Comparison of ENCODE assay signal across 9 mouse cellular contexts in genomic region chr11:96849145-96849544, GRCm38 (mm10). TPM values are rescaled to one million over a fixed set of nuclear protein-coding genes. Genes with fewer than 3 reads are reported as not detected.
DNase-seq lines count a peak whose midpoint lies in the region; ATAC-seq and TF ChIP-seq lines count a peak whose summit lies in the region.
"Not testable (repeated sequence)": the region's sequence is repeated elsewhere in the genome, so short reads cannot be mapped to it uniquely, and the experiment has no call there.
"Had no signal": no experiment of that assay in that cellular context is flagged by ENCODE, and none has a peak within 500 bp of the region (broad histone marks: within the 10 kb centered on the region; RNA-seq: fewer than 3 reads in every experiment).

No protein-coding gene starts in this region.

- WGBS in forebrain, embryonic 11.5 days = 79% methylated on average over 5 of the region's 5 CpGs
- 68% methylated on average over 5 of the region's 5 CpGs for WGBS in heart, embryonic 12.5 days
- WGBS in hindbrain, embryonic 15.5 days = 76% methylated on average over 5 of the region's 5 CpGs
- WGBS in kidney, postnatal 0 days = 71% methylated on average over 5 of the region's 5 CpGs
- 46% methylated on average over 5 of the region's 5 CpGs for WGBS in liver, embryonic 13.5 days (ENCODE audit: insufficient replicate concordance)
- WGBS in midbrain, embryonic 11.5 days = 78% methylated on average over 5 of the region's 5 CpGs
- WGBS in stomach, embryonic 15.5 days = 63% methylated on average over 5 of the region's 5 CpGs

- not testable (repeated sequence) for TF ChIP-seq CTCF in bone marrow macrophage, adult 2 months (IDR thresholded peaks at IDR 0.05; ENCODE audit: low read depth, low read length)
- peak; percentile 18; the same call in 1 of the 2 replicates for TF ChIP-seq CTCF in kidney, postnatal 0 days (IDR thresholded peaks at IDR 0.05; ENCODE audit: low read depth)

- not testable (repeated sequence) for H3K9ac ChIP-seq in forebrain, embryonic 11.5 days (ENCODE audit: low read length); hindbrain, embryonic 15.5 days; kidney, postnatal 0 days (ENCODE audit: low read depth, low read length); liver, embryonic 13.5 days; midbrain, embryonic 11.5 days (ENCODE audit: low read length); stomach, embryonic 15.5 days
- peak overlapping the region; percentile 93; the same call in 1 of the 2 replicates for H3K9ac ChIP-seq in heart, embryonic 12.5 days

- not testable (repeated sequence) for TF ChIP-seq POLR2A in bone marrow macrophage, adult 2 months (IDR thresholded peaks at IDR 0.05; ENCODE audit: borderline replicate concordance, low read depth, low read length)

- H3K4me3 ChIP-seq in bone marrow macrophage, adult 2 months (ENCODE audit: insufficient read depth, low read length) = peak overlapping the region; percentile 79; the same call in 1 of the 2 replicates
- H3K4me3 ChIP-seq in forebrain, embryonic 11.5 days (ENCODE audit: low read depth, low read length) = 0 out of 2 replicates have a peak overlapping the region, but pooled peaks have one; percentile 49
- peak overlapping the region; percentile 92 for H3K4me3 ChIP-seq in heart, embryonic 12.5 days
- H3K4me3 ChIP-seq in hindbrain, embryonic 15.5 days = peak overlapping the region; percentile 38; the same call in 1 of the 2 replicates
- peak overlapping the region; percentile 67 for H3K4me3 ChIP-seq in kidney, postnatal 0 days (replicated peaks; ENCODE audit: low read depth, low read length)
- H3K4me3 ChIP-seq in liver, embryonic 13.5 days (replicated peaks) = peak overlapping the region; percentile 63; the same call in 1 of the 2 replicates
- not testable (repeated sequence) for H3K4me3 ChIP-seq in midbrain, embryonic 11.5 days (ENCODE audit: low read depth, low read length)
- peak overlapping the region; percentile 62 for H3K4me3 ChIP-seq in stomach, embryonic 15.5 days (replicated peaks)

- not testable (repeated sequence) for H3K4me1 ChIP-seq in bone marrow macrophage, adult 2 months (ENCODE audit: control insufficient read depth, insufficient read depth, low read length); forebrain, embryonic 11.5 days (replicated peaks; ENCODE audit: control insufficient read depth, insufficient read depth, low read length); heart, embryonic 12.5 days (replicated peaks); kidney, postnatal 0 days (replicated peaks; ENCODE audit: insufficient read depth, low read length); midbrain, embryonic 11.5 days (ENCODE audit: control insufficient read depth, insufficient read depth, low read length); stomach, embryonic 15.5 days
- H3K4me1 ChIP-seq in hindbrain, embryonic 15.5 days (replicated peaks) = peaks cover 11% of the 10 kb centered on the region
- H3K4me1 ChIP-seq in liver, embryonic 13.5 days (replicated peaks) = peaks cover 15% of the 10 kb centered on the region

- H3K27me3 ChIP-seq in forebrain, embryonic 11.5 days (ENCODE audit: control insufficient read depth, insufficient read depth, low read length); heart, embryonic 12.5 days (replicated peaks); kidney, postnatal 0 days (ENCODE audit: insufficient read depth, low read length); midbrain, embryonic 11.5 days (ENCODE audit: control insufficient read depth, insufficient read depth, low read length); stomach, embryonic 15.5 days (replicated peaks): not testable (repeated sequence)
- H3K27me3 ChIP-seq in hindbrain, embryonic 15.5 days = peaks cover 13% of the 10 kb centered on the region
- H3K27me3 ChIP-seq in liver, embryonic 13.5 days = peaks cover 28% of the 10 kb centered on the region

- not testable (repeated sequence) for ATAC-seq in forebrain, embryonic 11.5 days (replicated peaks; ENCODE audit: low FRiP score); heart, embryonic 12.5 days (ENCODE audit: insufficient number of reproducible peaks, low FRiP score); hindbrain, embryonic 15.5 days (ENCODE audit: low FRiP score, low read depth); kidney, postnatal 0 days (replicated peaks; ENCODE audit: low FRiP score, low read depth); liver, embryonic 13.5 days (ENCODE audit: low read depth); midbrain, embryonic 11.5 days (ENCODE audit: low FRiP score); stomach, embryonic 15.5 days (ENCODE audit: insufficient read depth, low FRiP score, low read depth)

- H3K4me2 ChIP-seq in forebrain, embryonic 11.5 days (ENCODE audit: low read depth, low read length, severe bottlenecking) = peak overlapping the region; percentile 94
- peak overlapping the region; percentile 95 for H3K4me2 ChIP-seq in heart, embryonic 12.5 days
- peak overlapping the region; percentile 71 for H3K4me2 ChIP-seq in hindbrain, embryonic 15.5 days
- H3K4me2 ChIP-seq in kidney, postnatal 0 days (ENCODE audit: low read length) = peak overlapping the region; percentile 86
- H3K4me2 ChIP-seq in liver, embryonic 13.5 days = peak overlapping the region; percentile 71
- peak overlapping the region; percentile 93; the same call in 1 of the 2 replicates for H3K4me2 ChIP-seq in midbrain, embryonic 11.5 days
- H3K4me2 ChIP-seq in stomach, embryonic 15.5 days = peak overlapping the region; percentile 78

- H3K9me3 ChIP-seq in forebrain, embryonic 11.5 days (ENCODE audit: control insufficient read depth, low read length); heart, embryonic 12.5 days (replicated peaks); hindbrain, embryonic 15.5 days; kidney, postnatal 0 days (replicated peaks; ENCODE audit: low read length); liver, embryonic 13.5 days (replicated peaks); midbrain, embryonic 11.5 days (ENCODE audit: control insufficient read depth, low read length); stomach, embryonic 15.5 days: not testable (repeated sequence)

- H3K27ac ChIP-seq in bone marrow macrophage, adult 2 months (ENCODE audit: insufficient read depth, low read depth, low read length); forebrain, embryonic 11.5 days (ENCODE audit: low read depth, low read length); heart, embryonic 12.5 days (ENCODE audit: poor library complexity, severe bottlenecking); hindbrain, embryonic 15.5 days (replicated peaks); kidney, postnatal 0 days; liver, embryonic 13.5 days; midbrain, embryonic 11.5 days (ENCODE audit: low read depth, low read length); stomach, embryonic 15.5 days: not testable (repeated sequence)

- DNase-seq in forebrain, embryonic 11.5 days (ENCODE audit: low spot score); kidney, postnatal 0 days (ENCODE audit: low spot score); liver, embryonic 13.5 days; midbrain, embryonic 11.5 days (ENCODE audit: low spot score, missing footprints): not testable (repeated sequence)

- not testable (repeated sequence) for H3K36me3 ChIP-seq in forebrain, embryonic 11.5 days (ENCODE audit: control insufficient read depth, insufficient read depth, low read length); hindbrain, embryonic 15.5 days; kidney, postnatal 0 days (ENCODE audit: insufficient read depth, low read length); liver, embryonic 13.5 days; midbrain, embryonic 11.5 days (ENCODE audit: control insufficient read depth, insufficient read depth, low read length); stomach, embryonic 15.5 days
- H3K36me3 ChIP-seq in heart, embryonic 12.5 days = peaks cover 18% of the 10 kb centered on the region

RNA-seq across cellular contexts. Expression of gene Copz2, which starts 0.5 kb away (rescaled TPM):
- 20.2 and 24.7 TPM in 2 replicates for polyA plus RNA-seq in bone marrow macrophage, adult 2 months (2012; ENCODE audit: insufficient read depth, insufficient read length, missing spikeins)
- 33.2 and 33.8 TPM in 2 replicates for polyA plus RNA-seq in forebrain, embryonic 11.5 days (2014; fragmentation: Nextera tagmentation; extraction: Ambion mirVana)
- 105 TPM in 2 replicates for polyA plus RNA-seq in heart, embryonic 12.5 days (2016; fragmentation: Nextera tagmentation; extraction: Ambion mirVana)
- 21.9 and 25.9 TPM in 2 replicates for polyA plus RNA-seq in hindbrain, embryonic 15.5 days (2015; fragmentation: Nextera tagmentation; extraction: Ambion mirVana)
- polyA plus RNA-seq in kidney, postnatal 0 days (2015; fragmentation: Nextera tagmentation; extraction: Ambion mirVana) = 125 TPM in 2 replicates
- 19.7 and 20.0 TPM in 2 replicates for polyA plus RNA-seq in liver, embryonic 13.5 days (2015; fragmentation: Nextera tagmentation; extraction: Ambion mirVana)
- 47.5 and 51.1 TPM in 2 replicates for polyA plus RNA-seq in midbrain, embryonic 11.5 days (2014; fragmentation: Nextera tagmentation; extraction: Ambion mirVana)
- 124 and 125 TPM in 2 replicates for polyA plus RNA-seq in stomach, embryonic 15.5 days (2015; fragmentation: Nextera tagmentation; extraction: Ambion mirVana)
- polyA plus RNA-seq: activated CD4-positive, CD25-positive, alpha-beta regulatory T cell, adult 4 months had no signal

RNA-seq across cellular contexts. Expression of gene Nfe2l1, which starts 19.4 kb away (rescaled TPM):
- polyA plus RNA-seq in bone marrow macrophage, adult 2 months (2012; ENCODE audit: insufficient read depth, insufficient read length, missing spikeins) = 105 and 106 TPM in 2 replicates
- polyA plus RNA-seq in forebrain, embryonic 11.5 days (2014; fragmentation: Nextera tagmentation; extraction: Ambion mirVana) = 38.6 and 42.9 TPM in 2 replicates
- polyA plus RNA-seq in heart, embryonic 12.5 days (2016; fragmentation: Nextera tagmentation; extraction: Ambion mirVana) = 85.8 and 89.7 TPM in 2 replicates
- 74.3 and 80.5 TPM in 2 replicates for polyA plus RNA-seq in hindbrain, embryonic 15.5 days (2015; fragmentation: Nextera tagmentation; extraction: Ambion mirVana)
- 77.3 and 88.0 TPM in 2 replicates for polyA plus RNA-seq in kidney, postnatal 0 days (2015; fragmentation: Nextera tagmentation; extraction: Ambion mirVana)
- 19.2 and 20.2 TPM in 2 replicates for polyA plus RNA-seq in liver, embryonic 13.5 days (2015; fragmentation: Nextera tagmentation; extraction: Ambion mirVana)
- 31.7 and 35.2 TPM in 2 replicates for polyA plus RNA-seq in midbrain, embryonic 11.5 days (2014; fragmentation: Nextera tagmentation; extraction: Ambion mirVana)
- 52.6 and 54.1 TPM in 2 replicates for polyA plus RNA-seq in stomach, embryonic 15.5 days (2015; fragmentation: Nextera tagmentation; extraction: Ambion mirVana)
